Mouse (Mus musculus) 3T3-L1 (cell line): ENCODE results near the gene Sim2.

ENCODE experiments used
- DNase-seq: peaks from one replicate; pipeline ENCODE4 v3.0.0-alpha.2; 2015; ENCODE audit warnings: low read depth, low spot score

Gene Sim2

GRCm38 (mm10) chr16:94078318-94079074 is 6.2 kb upstream of the Sim2 start:
- no peak for DNase-seq

- no peak for DNase-seq
Measured at GRCm38 (mm10) chr16:94079075-94079855, 5.5 kb upstream of the Sim2 start.

GRCm38 (mm10) chr16:94079856-94080555 is 4.7 kb upstream of the Sim2 start:
- no peak for DNase-seq

DNA sequence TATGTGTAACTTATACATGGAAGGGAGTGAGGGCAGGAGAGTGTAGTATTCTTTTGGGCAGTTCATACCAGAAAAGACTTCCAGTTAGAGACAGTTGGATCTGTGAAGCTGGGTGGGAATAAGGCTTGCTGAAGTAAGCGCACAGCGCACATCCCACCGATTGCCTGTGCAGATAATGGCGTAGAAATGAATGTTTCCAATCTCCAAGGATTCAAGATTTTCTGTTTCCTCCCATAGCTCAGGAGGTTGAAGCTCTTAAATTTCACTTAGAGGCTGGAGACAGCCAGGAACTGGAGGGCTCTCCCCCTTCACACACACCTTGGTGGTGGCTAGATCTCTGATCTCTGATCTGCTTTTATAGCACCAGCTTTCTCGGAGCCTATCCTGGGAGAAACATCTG is 3.1 kb upstream of the Sim2 start:
- no peak for DNase-seq

- DNase-seq = no peak
Measured at GRCm38 (mm10) chr16:94081996-94082708, 2.6 kb upstream of the Sim2 start.

- no peak for DNase-seq
Measured at GRCm38 (mm10) chr16:94082960-94083847, 1.5 kb upstream of the Sim2 start.

DNA sequence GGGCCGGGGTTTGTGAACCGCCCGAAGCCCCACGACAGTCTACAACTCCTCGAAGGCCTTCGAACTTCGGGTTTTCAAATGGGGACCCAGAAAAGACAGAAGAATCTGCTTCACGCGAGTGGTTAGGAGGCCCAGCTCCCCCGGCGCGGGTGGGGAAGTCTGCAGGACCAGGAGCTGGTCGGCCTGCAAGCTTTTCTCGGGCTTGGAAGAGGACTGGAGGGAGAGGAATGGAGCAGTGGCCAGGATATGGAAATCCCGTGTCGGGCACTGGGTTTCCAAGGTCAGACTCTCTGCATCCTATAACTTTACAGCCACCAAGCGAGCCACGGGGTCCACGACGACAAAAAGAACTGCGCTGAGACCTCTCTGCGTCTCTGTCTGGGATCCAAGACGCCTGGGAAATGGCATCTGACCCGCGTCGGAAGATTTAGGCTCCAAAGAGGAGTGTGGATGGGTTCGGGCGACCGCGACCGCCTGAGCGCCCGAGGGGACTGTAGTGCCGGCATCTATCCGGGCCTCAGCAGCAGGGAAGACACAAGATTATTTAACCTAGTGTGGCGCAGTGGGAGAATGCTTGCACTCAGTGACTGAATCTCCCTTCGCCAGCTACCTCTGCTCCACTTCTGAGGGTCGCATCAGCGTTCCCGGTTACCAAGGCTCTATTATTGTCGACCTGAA is 744 bp upstream of the Sim2 start:
- DNase-seq = no peak

GRCm38 (mm10) chr16:94085603-94086285 is 1.0 kb downstream of the Sim2 start:
- no peak for DNase-seq

DNA sequence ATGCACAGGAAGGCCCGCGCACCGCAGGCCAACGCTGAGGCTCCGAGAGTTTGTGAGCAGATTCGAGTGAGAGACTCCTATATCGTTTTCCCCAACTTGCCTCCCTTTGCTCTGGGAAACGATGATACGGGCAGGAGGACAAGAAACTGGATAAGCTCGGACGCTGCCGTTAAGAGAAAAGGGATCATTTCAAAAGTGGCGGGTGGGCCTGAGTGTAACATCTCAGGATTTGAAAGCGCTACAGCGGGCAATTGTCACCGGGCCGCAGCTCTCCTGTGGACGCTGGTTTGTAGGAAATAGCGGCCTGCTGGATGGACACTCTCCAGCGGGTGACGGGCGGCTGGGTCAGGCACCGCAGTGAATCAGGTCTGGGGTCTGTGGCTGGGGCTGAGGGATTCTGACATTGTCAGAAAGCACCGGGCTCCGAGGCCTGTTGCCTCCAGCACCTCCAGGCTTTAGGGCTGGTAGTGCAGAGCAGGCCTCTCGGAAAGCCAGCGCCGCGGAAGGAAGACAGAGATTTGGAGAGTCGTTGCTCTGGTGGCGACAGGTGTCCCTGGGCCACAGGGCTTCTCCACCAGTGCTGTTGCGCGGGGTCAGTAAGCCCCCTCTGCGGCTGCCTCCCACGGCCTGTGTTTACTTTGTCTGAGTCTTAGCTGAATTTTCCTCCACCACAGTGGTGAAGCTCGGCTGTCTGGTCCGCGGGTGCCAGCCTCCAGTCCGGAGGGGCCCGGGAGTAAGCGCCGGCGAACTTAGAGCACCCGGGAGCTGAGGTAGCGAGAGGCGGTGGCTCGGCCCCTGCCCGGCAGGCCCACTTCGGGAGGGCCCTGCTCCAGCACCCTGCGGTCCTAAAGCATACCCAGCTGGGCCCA is 2.2 kb downstream of the Sim2 start:
- DNase-seq = no peak

GRCm38 (mm10) chr16:94087570-94088225 is 3.0 kb downstream of the Sim2 start:
- no peak for DNase-seq

DNA sequence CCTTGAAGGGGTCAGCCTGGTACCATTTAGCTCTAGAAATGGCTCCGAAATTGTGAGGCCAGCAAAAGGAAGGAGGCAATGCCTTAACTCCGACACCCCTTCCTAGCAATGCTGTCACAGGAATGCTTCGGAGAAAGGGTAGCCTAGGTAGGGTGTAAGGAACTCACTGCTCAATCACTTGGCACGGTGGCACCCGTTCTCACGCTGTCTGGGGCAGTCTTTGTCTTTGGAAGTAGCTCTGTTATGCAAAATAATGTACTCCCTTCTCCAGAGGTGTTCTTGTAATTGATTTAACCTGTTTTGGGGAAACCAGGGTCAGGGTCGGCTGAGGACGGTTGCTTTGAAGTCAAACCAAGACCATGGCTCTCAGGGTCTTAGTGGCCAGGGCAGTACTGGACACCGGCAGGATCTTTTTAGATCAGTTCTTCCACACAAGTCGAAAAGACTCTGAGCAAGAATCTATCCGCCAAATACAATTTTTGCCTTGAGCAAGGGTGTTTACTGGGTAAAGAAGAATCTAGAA is 3.6 kb downstream of the Sim2 start:
- DNase-seq = no peak

DNA sequence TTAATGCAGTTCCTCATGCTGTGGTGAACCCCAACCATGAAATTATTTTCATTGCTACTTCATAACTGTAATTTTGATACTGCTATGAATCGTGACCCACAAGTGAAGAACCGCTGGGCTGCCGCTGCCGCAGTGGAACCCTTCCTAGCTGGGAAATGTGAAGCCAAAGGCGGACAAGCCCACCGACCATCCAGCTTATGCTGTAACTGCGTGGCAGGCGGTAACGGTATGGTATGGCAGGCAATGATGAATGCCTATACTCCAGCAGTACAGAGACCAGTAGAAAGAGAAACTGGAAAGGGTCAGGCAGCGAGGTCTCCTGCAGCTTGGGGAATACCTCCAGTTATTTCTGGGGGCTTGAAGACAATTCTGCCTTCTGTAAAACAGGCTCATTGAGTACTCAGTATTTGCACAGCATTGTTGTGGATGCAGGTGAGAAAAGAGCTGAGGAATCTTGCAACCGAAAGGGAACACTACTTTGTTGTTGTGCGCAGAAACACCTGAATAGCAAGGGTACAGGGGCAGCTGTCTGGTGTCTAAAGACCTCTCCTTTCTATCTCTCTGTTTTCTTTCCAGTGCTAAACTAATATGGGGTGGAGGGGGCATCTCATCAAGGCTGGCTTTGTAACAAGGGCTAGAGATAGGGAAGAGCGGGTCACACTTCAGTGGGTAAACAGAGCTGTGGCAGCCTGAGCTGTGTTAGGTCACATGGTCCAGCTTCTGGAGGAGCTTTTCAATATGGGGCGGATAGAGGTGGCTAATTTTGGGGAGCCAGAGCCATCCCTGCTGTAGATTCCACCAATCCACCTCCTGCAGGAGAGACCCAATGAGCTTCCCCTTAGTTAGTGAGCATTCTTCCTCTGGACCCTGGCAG is 4.3 kb downstream of the Sim2 start:
- no peak for DNase-seq

DNA sequence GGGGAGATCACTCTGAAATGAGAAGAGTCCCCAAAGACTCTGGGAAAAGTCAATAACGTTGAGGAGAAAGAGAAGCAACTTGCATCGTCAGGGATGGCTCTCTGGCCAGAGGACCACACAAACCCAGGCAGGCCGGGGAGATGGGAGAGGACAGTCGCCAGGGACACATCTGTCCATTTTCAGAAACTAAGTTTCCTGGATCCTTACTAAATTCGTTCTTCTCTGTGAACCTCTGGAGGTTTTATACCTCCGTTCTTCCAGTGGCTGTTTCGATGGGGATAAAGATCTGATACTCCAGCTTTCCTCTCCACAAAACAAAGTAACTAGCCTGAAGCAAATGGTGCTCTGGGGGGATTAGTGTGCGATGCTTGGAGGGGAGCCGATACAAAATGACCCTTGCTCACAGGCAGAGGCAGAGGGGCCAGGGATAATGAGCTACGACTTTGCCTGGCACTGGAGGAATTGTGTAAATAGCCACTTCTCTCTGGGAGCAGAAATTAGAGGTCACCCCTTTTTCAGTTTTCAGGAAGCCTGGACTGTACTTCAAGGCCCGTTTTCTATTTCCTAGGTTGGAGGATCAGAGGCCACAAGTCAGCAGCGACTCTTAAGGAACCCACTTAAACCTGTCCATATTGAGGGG is 7.9 kb downstream of the Sim2 start:
- DNase-seq = no peak

DNA sequence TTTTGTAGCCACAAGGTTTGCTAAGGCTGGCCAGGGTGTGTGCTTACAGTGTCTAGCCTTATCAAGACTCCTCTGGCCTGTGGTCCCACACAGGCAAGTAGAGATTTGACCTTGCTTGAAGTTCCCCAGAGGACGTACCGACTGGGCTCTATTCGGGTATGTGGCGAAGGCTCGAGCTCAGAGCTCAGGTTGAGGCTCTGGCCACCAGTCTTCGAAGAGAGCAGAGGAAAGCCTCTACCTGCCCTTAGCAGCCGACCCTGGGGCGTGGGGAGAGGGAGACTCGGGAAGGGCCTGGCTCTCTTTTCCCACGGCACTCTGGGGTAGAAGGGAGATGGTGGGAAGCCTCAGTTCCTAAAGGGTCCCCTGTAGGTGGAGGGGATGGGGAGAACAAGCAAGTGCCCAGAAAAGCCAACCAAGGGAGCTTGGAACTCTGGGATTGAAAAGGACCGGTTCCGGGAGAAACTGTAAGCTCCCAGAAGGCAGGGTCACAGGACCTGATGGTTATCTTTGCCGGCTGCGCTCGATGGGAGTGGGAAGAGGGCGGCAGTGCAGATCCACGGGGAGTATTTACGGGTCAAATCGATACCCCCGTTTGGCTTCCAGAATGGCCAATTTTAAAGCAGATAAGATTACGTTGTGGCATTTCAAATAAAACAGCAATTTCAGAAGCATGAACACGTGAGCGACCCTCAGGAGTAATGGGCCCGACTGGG is 8.6 kb downstream of the Sim2 start:
- no peak for DNase-seq

- no peak for DNase-seq
Measured at GRCm38 (mm10) chr16:94094251-94095108, 9.7 kb downstream of the Sim2 start.
